Mouse (Mus musculus): ENCODE measurements around the gene Ltbp2. TPM values are rescaled to one million over a fixed set of nuclear protein-coding genes. Genes with fewer than 3 reads are reported as not detected.
A peak's percentile ranks its signal among the peaks of the same experiment; 100 is the strongest.

Gene Ltbp2
- polyA plus RNA-seq, 1 experiment from 2014 or later: 0.26 TPM

DNA sequence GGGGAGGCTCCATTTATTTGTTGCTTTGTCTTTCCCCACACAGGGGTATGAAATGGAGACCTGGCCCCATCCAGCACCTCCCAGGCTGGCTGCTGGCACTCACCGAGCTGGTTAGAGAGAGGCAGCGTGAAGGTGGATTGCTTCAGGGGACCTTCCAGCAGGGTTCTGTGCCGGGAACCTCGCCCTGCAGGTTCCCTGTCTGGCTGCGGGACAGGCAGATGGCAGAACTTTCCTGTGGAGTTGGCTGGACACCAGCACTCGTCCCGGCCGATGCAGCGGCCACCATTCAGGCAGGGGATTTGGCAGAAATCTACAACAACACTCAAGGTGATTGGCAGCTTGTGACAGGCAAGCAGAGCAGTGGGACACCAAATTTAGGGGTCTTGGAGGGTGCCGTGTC lies 46.4 kb downstream of the Ltbp2 start:
- H3K4me2 ChIP-seq: no peak overlapping the region
- no peaks in the 10 kb centered on the region for H3K9me3 ChIP-seq
- H3K36me3 ChIP-seq: no peaks in the 10 kb centered on the region
- 0 out of 2 replicates have a peak, but pooled peaks cover 3% of the 10 kb centered on the region for H3K4me1 ChIP-seq (replicated peaks)
- H3K27me3 ChIP-seq: no peaks in the 10 kb centered on the region
- H3K27ac ChIP-seq (replicated peaks): no peak overlapping the region
- H3K4me3 ChIP-seq: no peak overlapping the region
- no peak for ATAC-seq (ENCODE audit: low FRiP score, low read depth)
- WGBS: 63% methylated on average over 10 of the region's 10 CpGs
- H3K9ac ChIP-seq: no peak overlapping the region

DNA sequence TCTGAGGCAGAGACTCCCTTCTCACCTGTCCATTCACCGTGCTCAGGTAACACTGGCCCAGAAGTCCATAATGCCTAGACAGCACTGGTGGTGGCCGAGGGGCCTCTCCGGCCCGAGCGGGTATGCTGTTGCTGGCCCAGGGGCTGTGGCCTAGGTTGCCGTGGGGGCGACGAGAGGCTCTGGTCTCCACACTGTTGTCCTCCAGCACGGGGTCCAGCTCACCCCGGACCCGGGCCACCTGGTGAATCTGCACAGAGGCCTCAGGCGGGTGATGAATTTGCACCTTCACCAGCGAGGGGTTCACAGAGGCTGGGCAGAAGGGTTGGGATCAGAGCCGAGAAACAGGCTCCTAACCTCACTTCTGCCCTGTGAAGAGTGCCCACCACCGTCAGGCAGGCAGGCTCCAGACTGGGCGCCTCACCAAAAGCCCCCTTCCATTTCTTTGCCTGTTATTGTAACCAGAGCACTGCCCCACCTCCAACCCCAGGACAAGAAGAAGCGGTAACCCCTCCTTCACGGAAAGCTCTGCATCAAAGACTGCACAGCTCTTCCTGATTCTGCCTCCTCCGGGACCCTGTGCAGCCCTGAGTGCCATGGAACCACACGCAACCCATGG lies 47.1 kb downstream of the Ltbp2 start:
- Histone ChIP-seq H3K36me3 (no peaks in the 10 kb centered on the region), H3K4me3 (no peak overlapping the region), H3K27ac (replicated peaks) (no peak overlapping the region), H3K9ac (no peak overlapping the region), H3K27me3 (no peaks in the 10 kb centered on the region), H3K4me1 (replicated peaks) (0 out of 2 replicates have a peak, but pooled peaks cover 3% of the 10 kb centered on the region), H3K9me3 (no peaks in the 10 kb centered on the region), H3K4me2 (no peak overlapping the region)
- ATAC-seq (ENCODE audit: low FRiP score, low read depth): no peak
- 80% methylated on average over 20 of the region's 20 CpGs for WGBS

DNA sequence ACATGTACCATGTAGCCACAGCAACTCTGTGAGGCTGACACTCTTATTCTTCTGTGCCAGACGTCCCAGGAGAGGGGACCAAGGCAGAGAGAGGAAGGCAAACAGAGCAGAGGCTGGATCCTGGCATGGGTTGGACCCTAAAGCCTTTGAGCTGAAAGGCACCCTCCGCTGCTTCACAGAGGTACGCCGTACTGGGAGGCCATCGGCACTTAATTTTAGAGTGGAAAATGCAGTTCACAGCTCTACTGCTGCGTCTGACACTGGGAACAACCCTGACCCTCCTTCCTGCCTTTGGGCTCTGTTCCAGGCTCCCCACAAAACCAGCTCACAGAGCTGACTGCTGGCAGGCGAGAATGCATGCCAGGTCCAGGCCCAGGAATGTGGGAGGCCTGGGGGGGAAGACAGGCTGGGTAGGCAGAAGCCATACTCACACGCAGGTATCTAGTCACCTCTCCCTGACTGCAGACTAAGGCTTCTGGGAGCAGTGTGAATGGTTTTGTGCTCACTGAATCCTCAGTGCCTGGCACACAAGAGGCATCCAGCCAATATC lies 48.9 kb downstream of the Ltbp2 start:
- 64% methylated on average over 8 of the region's 8 CpGs for WGBS
- 0 out of 2 replicates have a peak, but pooled peaks cover 3% of the 10 kb centered on the region for H3K4me1 ChIP-seq (replicated peaks)
- no peak overlapping the region for H3K4me3 ChIP-seq
- no peak for ATAC-seq (ENCODE audit: low FRiP score, low read depth)
- H3K36me3 ChIP-seq: no peaks in the 10 kb centered on the region
- no peak overlapping the region for H3K9ac ChIP-seq
- no peaks in the 10 kb centered on the region for H3K9me3 ChIP-seq
- no peaks in the 10 kb centered on the region for H3K27me3 ChIP-seq
- H3K4me2 ChIP-seq: no peak overlapping the region
- no peak overlapping the region for H3K27ac ChIP-seq (replicated peaks)

DNA sequence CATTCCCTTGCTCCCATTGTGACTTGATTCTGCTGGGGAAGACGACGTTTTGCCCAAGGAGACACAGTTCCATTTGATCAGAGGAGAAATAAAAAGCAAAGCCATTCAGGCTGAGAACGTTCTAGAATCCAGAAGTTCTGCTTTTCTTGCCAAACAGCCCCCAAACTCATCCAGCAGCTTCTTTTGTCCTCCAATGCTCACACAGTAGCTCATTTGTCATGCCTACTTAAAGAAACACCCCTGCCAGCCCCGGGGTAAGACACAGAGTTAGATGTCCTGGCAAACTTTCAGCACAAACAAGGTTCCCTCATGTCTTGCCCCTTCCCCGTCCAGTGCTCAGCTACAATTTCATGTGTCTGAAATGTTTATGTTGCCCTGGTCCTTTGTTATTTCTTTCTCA lies 52.1 kb downstream of the Ltbp2 start:
- no peaks in the 10 kb centered on the region for H3K36me3 ChIP-seq
- 54% methylated on average over 5 of the region's 5 CpGs for WGBS
- ATAC-seq (ENCODE audit: low FRiP score, low read depth): no peak
- H3K9ac ChIP-seq: no peak overlapping the region
- H3K27me3 ChIP-seq: no peaks in the 10 kb centered on the region
- H3K4me1 ChIP-seq (replicated peaks): 0 out of 2 replicates have a peak, but pooled peaks cover 3% of the 10 kb centered on the region
- H3K4me2 ChIP-seq: no peak overlapping the region
- peak overlapping the region; percentile 42; the same call in 1 of the 2 replicates for H3K27ac ChIP-seq (replicated peaks)
- H3K9me3 ChIP-seq: no peaks in the 10 kb centered on the region
- no peak overlapping the region for H3K4me3 ChIP-seq

DNA sequence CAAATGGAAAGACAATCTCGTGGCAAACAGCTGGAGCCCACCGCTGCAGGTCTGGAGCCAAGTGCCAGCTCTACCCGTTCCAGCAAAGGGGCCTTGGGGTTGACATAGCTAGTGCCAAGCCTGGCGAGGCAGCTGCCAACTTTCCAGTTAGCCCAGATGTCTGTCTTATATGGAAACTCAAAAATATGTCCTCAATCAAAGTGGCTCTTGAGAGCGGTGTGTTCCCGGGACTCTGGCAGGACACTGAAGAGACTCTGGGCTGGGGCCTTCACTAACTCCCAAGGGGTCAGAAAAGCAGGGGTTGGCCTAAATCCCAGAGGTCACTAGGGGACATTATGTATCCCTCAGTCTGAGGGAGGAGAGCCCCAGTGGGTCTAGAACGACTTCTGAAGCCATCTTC lies 52.7 kb downstream of the Ltbp2 start:
- ATAC-seq (ENCODE audit: low FRiP score, low read depth): no peak
- H3K27me3 ChIP-seq: no peaks in the 10 kb centered on the region
- H3K27ac ChIP-seq (replicated peaks): no peak overlapping the region
- no peaks in the 10 kb centered on the region for H3K36me3 ChIP-seq
- no peak overlapping the region for H3K4me2 ChIP-seq
- no peak overlapping the region for H3K9ac ChIP-seq
- H3K9me3 ChIP-seq: no peaks in the 10 kb centered on the region
- WGBS: 75% methylated on average over 7 of the region's 7 CpGs
- H3K4me3 ChIP-seq: no peak overlapping the region
- 0 out of 2 replicates have a peak, but pooled peaks cover 3% of the 10 kb centered on the region for H3K4me1 ChIP-seq (replicated peaks)

DNA sequence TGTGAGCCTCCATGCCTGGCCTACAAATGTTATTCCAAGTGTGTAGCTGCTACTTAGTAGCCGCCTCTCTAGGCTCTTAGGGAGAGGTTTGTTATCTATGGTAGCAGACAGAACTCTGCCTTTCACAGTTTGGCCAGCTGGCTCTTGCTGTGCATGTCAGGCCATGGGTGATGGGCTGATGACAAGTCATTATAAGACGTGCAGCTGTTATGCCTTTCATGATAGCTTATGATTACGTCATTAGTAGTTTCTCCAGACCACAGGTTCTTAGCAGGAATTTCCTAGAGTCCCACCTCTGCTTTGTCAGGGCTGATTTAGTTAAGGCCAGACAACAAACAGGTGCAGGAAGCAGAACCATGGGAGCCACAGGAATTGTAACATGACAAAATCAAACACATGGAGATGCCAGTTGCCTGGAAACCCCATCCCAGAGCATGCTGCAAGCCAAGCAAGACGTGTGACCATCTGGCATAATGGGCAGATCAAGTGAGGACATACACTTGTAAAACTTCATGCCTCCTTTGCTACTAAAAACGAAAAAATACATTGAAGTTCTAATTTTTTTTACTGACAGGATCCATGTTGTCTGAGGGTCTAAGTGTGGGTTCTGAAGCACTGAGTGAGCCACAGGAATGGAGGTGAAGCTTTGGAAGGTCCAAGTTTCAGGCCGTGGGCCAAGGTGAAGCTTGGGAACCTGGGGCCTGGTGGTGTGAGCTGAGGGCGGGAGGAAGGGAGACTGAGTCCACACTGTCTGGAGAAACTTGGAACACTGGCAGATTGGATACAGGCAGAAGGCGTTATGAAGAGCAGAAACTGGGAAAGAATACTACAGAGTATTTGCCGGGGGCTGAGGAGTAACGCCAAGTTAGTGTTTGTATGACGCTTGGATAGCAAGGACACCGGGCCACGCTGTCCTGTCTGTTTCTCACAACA lies 56.8 kb downstream of the Ltbp2 start:
- H3K36me3 ChIP-seq: no peaks in the 10 kb centered on the region
- peak; percentile 34; the same call in 1 of the 2 replicates for ATAC-seq (ENCODE audit: low FRiP score, low read depth)
- H3K9me3 ChIP-seq: no peaks in the 10 kb centered on the region
- H3K9ac ChIP-seq: no peak overlapping the region
- H3K27me3 ChIP-seq: no peaks in the 10 kb centered on the region
- no peak overlapping the region for H3K4me3 ChIP-seq
- no peak overlapping the region for H3K27ac ChIP-seq (replicated peaks)
- 82% methylated on average over 13 of the region's 13 CpGs for WGBS
- H3K4me2 ChIP-seq: no peak overlapping the region
- H3K4me1 ChIP-seq (replicated peaks): no peaks in the 10 kb centered on the region

DNA sequence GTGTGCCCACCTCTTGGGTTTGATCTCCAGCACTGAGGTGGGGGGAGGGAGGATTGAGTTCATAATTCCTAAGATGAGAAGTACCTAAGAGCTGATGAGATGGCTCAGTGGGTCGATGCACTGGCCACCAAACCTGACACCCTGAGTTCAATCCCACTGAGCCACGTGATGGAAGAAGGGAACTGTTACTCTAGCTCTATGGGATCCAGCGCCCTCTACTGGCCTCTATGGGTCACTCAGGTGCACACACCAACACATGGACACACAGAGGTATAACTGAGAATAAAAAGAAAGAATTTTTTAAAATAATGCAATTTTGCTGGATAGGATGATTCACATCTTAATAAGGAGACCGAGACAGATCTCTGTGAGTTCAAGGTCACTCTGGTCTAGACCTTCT lies 57.8 kb downstream of the Ltbp2 start:
- ATAC-seq (ENCODE audit: low FRiP score, low read depth): no peak
- Histone ChIP-seq H3K4me2 (no peak overlapping the region), H3K9me3 (no peaks in the 10 kb centered on the region), H3K27me3 (no peaks in the 10 kb centered on the region), H3K4me1 (replicated peaks) (no peaks in the 10 kb centered on the region), H3K4me3 (no peak overlapping the region), H3K27ac (replicated peaks) (no peak overlapping the region), H3K36me3 (no peaks in the 10 kb centered on the region), H3K9ac (no peak overlapping the region)
- 72% methylated on average over 4 of the region's 4 CpGs for WGBS

DNA sequence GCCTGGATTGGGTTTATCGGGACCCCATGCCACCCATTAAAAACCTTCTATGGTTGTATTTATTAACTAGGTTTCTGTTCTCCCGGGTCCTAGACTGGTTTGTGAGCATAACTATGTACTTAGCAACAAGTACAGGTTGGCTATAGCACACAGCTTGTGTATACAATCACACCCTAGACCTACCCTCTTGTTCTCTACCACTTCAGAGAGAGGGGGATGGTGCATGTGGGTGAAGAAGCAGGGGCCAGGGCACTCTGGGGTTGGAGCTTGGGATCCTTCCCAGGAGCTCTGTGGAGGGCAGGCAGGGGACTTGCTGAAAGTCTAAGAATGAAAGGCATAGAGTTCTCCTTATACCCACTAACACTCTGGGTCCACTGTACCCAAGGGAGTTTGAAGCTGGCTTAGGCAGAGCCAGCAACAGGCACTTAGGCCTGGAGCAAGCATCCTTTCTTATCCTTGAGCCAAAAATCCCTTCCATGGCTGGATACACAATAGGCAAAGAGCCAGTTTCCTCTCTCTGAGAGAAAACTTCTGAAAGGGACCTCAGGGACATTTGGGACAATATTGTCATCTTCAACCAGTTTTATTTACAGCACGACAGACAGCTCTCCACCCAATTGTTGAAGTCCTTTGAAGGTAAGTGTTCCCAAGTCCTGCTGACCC lies 61.5 kb downstream of the Ltbp2 start:
- Histone ChIP-seq H3K9me3 (no peaks in the 10 kb centered on the region), H3K27ac (replicated peaks) (no peak overlapping the region), H3K4me1 (replicated peaks) (no peaks in the 10 kb centered on the region), H3K9ac (no peak overlapping the region), H3K27me3 (no peaks in the 10 kb centered on the region), H3K4me3 (no peak overlapping the region), H3K36me3 (no peaks in the 10 kb centered on the region), H3K4me2 (no peak overlapping the region)
- ATAC-seq (ENCODE audit: low FRiP score, low read depth): no peak
- WGBS: 88% methylated on average over 3 of the region's 3 CpGs

DNA sequence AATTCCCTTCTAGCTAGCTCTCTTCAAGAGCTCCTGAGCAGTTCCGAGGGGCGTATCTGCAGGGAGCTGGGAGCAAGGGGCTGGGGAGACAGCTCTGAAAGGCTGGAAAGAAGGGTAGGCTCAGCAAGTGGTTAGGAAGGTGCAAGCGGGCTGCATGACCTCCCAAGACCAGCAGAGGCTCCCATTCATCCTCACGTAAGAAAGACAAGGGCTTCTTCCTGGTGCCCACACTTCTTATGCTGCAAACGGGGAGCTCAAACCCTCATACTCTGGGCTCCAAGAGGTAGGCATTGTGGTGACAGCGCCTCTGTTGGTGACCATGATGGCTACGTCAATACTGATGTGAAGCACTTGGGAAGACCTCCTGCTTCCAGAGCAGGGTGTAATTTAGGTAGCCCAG lies 62.6 kb downstream of the Ltbp2 start:
- WGBS: 51% methylated on average over 7 of the region's 7 CpGs
- H3K9me3 ChIP-seq: no peaks in the 10 kb centered on the region
- no peak overlapping the region for H3K4me3 ChIP-seq
- H3K27ac ChIP-seq (replicated peaks): no peak overlapping the region
- H3K9ac ChIP-seq: no peak overlapping the region
- H3K27me3 ChIP-seq: no peaks in the 10 kb centered on the region
- H3K36me3 ChIP-seq: no peaks in the 10 kb centered on the region
- ATAC-seq (ENCODE audit: low FRiP score, low read depth): no peak
- no peaks in the 10 kb centered on the region for H3K4me1 ChIP-seq (replicated peaks)
- no peak overlapping the region for H3K4me2 ChIP-seq

DNA sequence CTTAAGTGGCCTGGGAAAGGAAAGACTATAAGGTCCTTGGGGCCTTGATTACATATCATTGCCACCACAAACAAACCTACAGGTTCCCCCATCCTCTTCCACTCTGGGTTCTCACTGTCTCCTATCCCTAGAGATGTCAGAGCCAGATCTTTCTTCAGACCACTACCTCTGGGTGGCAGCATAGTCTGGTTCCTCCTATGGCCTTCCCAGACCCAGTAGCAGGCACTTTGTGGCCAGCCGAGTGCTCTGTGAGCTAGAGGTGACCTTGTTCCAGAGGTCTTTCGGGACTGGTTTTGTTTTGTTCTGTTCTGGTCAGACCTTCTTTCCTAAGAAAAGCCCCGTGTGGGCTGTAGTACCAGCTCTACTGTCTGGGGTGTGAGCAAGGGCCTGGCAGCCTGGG lies 64.3 kb downstream of the Ltbp2 start:
- no peak overlapping the region for H3K27ac ChIP-seq (replicated peaks)
- H3K4me1 ChIP-seq (replicated peaks): no peaks in the 10 kb centered on the region
- no peak overlapping the region for H3K4me3 ChIP-seq
- no peaks in the 10 kb centered on the region for H3K9me3 ChIP-seq
- no peaks in the 10 kb centered on the region for H3K27me3 ChIP-seq
- no peaks in the 10 kb centered on the region for H3K36me3 ChIP-seq
- ATAC-seq (ENCODE audit: low FRiP score, low read depth): no peak
- no peak overlapping the region for H3K9ac ChIP-seq
- WGBS: 54% methylated on average over 3 of the region's 3 CpGs
- no peak overlapping the region for H3K4me2 ChIP-seq

DNA sequence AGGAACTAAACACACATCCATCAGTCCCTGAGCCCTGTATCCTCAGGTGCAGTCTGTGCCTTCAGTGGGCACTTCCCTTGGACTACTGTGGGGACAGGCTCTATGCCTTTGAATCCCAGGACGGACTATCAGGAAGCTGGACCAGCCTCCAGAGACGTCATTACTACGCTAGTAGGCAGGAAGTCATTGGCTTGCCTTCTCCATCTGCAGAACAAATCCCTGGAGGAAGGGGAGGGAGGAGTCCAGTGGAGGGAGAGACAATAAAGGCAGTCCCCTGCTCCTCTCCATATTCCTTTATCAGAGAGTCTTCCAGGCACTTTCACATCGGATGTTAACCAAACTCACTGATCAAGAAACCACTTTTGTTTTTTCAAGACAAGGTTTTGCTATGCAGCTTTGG lies 64.8 kb downstream of the Ltbp2 start:
- Histone ChIP-seq H3K9ac (no peak overlapping the region), H3K27ac (replicated peaks) (no peak overlapping the region), H3K4me3 (no peak overlapping the region), H3K4me1 (replicated peaks) (no peaks in the 10 kb centered on the region), H3K9me3 (no peaks in the 10 kb centered on the region), H3K27me3 (no peaks in the 10 kb centered on the region), H3K4me2 (no peak overlapping the region), H3K36me3 (no peaks in the 10 kb centered on the region)
- no peak for ATAC-seq (ENCODE audit: low FRiP score, low read depth)
- 61% methylated on average over 4 of the region's 4 CpGs for WGBS

DNA sequence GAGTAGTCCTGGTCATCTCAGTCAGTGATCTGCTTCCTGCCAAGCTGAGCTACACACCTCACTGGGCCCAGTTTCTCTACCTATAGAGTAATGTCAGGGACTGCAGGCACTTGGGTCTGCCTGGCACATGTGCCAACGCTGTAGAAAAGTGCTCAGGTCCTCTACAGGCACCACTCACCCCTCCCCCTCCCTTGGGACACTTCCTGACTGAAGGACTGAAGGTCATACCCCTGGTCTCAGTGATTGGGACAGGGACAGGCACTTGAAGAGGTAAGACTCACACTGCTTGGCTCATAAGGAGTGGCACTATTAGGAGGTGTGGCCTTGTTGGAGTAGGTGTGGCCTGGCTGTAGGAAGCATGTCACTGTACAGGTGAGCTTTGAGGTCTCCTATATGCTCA lies 65.5 kb downstream of the Ltbp2 start:
- 67% methylated on average over 1 of the region's 1 CpGs for WGBS
- Histone ChIP-seq H3K36me3 (no peaks in the 10 kb centered on the region), H3K4me2 (no peak overlapping the region), H3K4me3 (no peak overlapping the region), H3K27me3 (no peaks in the 10 kb centered on the region), H3K9me3 (no peaks in the 10 kb centered on the region), H3K27ac (replicated peaks) (no peak overlapping the region), H3K9ac (no peak overlapping the region), H3K4me1 (replicated peaks) (no peaks in the 10 kb centered on the region)
- ATAC-seq (ENCODE audit: low FRiP score, low read depth): no peak

Measured in hindbrain, embryonic 15.5 days (tissue).